Mouse (Mus musculus): ENCODE results near the gene Spock1.

GRCm38 (mm10) chr13:57525946-57526345, 382.2 kb downstream of the Spock1 start:
- TF ChIP-seq CTCF (conservative IDR thresholded peaks at IDR 0.05; ENCODE audit: low read length) (no peak), POU5F1 (IDR thresholded peaks at IDR 0.05; ENCODE audit: borderline replicate concordance, low read length) (no peak)
